Mouse (Mus musculus) E14TG2a.4 (cell line): ENCODE data around the gene Zmat3.

Source experiments
- H3K27me3 ChIP-seq: 2 replicates; pipeline ENCODE4 v1.6.1; 2014; ENCODE audit warnings: low read length, control low read depth; ENCODE audit not compliant: insufficient read depth
- H3K36me3 ChIP-seq: 2 replicates; pipeline ENCODE4 v1.6.1; 2014; ENCODE audit warnings: low read length, control low read depth; ENCODE audit not compliant: insufficient read depth
- H3K4me1 ChIP-seq: replicated peaks from 2 replicates; pipeline ENCODE4 v1.6.1; 2014; ENCODE audit warnings: low read depth, low read length, control low read depth
- H3K4me3 ChIP-seq: replicated peaks from 2 replicates; pipeline ENCODE4 v1.5.1; 2014; ENCODE audit warnings: mild to moderate bottlenecking, low read length
- H3K9me3 ChIP-seq: 2 replicates; pipeline ENCODE4 v1.6.1; 2014; ENCODE audit warnings: low read length, control low read depth
- CTCF ChIP-seq: conservative IDR thresholded peaks from 2 replicates; pipeline ENCODE4 v1.5.1; 2014; ENCODE audit warnings: low read length
- NANOG ChIP-seq: IDR thresholded peaks from 2 replicates; pipeline ENCODE4 v1.6.1; 2014; ENCODE audit warnings: borderline replicate concordance, low read length, mixed read lengths
- POU5F1 ChIP-seq: IDR thresholded peaks from 2 replicates; pipeline ENCODE4 v1.6.1; 2014; ENCODE audit warnings: low read length, borderline replicate concordance

Gene Zmat3

DNA sequence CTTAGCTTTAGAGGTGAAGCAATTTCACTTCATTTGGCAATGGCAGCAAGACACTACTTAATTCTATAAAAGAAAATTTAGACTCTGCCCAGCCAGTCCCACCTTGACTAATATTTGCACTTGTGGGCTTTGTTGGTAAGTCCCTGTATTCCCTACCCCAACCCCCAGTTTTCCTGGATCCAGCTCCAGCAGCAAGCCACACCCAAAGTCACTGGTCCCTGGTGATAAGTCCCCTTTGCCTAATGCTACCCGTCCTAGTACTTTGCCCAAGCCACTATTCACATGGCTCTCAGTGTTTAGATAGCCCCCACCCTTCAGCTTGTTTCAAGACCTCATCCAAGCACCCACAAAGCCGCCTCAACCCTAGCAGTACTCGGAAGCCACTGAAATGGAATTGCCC is 15.7 kb upstream of the Zmat3 start:
- Histone ChIP-seq H3K9me3 (no peaks in the 10 kb centered on the region), H3K4me1 (0 out of 2 replicates have a peak, but pooled peaks cover 2% of the 10 kb centered on the region), H3K27me3 (peaks cover 5% of the 10 kb centered on the region; the same call in 1 of the 2 replicates), H3K4me3 (no peak overlapping the region), H3K36me3 (no peaks in the 10 kb centered on the region)
- TF ChIP-seq POU5F1: no peak

- Histone ChIP-seq H3K4me1 (0 out of 2 replicates have a peak, but pooled peaks cover 2% of the 10 kb centered on the region), H3K9me3 (no peaks in the 10 kb centered on the region), H3K27me3 (no peaks in the 10 kb centered on the region), H3K4me3 (no peak overlapping the region), H3K36me3 (no peaks in the 10 kb centered on the region)
- no peak for TF ChIP-seq NANOG
- peak; percentile 47 for TF ChIP-seq CTCF
These were observed 14.1 kb upstream of the Zmat3 start for GRCm38 (mm10) chr3:32379891-32380290.

DNA sequence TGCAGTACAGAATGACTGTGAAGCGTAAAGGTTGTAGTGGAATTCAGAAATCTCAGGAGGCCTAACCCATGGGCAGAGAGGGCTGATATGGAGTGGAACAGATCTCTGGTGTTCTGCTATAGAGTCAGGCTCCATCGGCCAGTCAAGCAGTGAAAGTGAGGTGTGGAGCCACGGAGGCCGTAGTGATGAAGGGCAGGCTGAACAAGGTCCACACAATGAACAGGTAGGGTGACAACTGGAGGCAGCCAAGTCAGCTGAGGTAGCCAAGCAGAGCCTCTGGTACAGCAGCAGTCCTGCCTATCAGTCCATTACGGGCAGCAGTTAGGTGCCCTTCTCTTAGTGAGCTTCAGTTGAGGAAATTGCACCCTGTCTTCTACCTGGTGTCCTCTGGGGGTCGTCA is 7.4 kb upstream of the Zmat3 start:
- Histone ChIP-seq H3K36me3 (no peaks in the 10 kb centered on the region), H3K4me1 (peaks cover 2% of the 10 kb centered on the region; the same call in 1 of the 2 replicates), H3K9me3 (no peaks in the 10 kb centered on the region), H3K27me3 (0 out of 2 replicates have a peak, but pooled peaks cover 2% of the 10 kb centered on the region), H3K4me3 (no peak overlapping the region)
- TF ChIP-seq CTCF (no peak), POU5F1 (no peak), NANOG (no peak)

GRCm38 (mm10) chr3:32372470-32372869 is 6.7 kb upstream of the Zmat3 start:
- TF ChIP-seq CTCF (no peak), NANOG (no peak), POU5F1 (no peak)
- H3K4me1 ChIP-seq: peaks cover 8% of the 10 kb centered on the region; the same call in 1 of the 2 replicates
- H3K9me3 ChIP-seq: no peaks in the 10 kb centered on the region

DNA sequence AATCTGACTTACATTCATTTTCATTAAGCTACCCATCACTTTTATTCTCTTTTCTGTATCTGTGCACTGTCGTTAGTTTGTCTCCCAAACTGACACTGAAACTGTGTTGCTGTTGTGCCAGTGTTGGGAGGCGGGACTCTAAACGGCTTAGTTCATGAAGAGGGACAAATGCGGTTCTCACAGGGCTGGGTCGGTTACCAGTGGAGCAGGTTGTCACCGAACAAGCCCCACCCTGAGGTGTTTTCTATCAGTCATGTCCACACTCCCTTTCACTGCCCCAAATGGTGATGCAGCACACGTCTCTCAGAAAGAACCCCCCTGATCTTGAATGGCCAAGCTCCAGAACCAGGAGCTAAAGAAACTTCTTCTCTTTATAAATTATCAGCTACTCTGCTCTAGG is 6.1 kb upstream of the Zmat3 start:
- Histone ChIP-seq H3K27me3 (peaks cover 9% of the 10 kb centered on the region), H3K4me1 (peaks cover 9% of the 10 kb centered on the region; the same call in 1 of the 2 replicates), H3K9me3 (no peaks in the 10 kb centered on the region), H3K4me3 (no peak overlapping the region), H3K36me3 (no peaks in the 10 kb centered on the region)
- TF ChIP-seq NANOG (no peak), CTCF (no peak), POU5F1 (no peak)

More at GRCm38 (mm10) chr3:32372470-32372869, 6.7 kb upstream of the Zmat3 start:
- no peaks in the 10 kb centered on the region for H3K36me3 ChIP-seq
- H3K27me3 ChIP-seq: peaks cover 6% of the 10 kb centered on the region; the same call in 1 of the 2 replicates
- no peak overlapping the region for H3K4me3 ChIP-seq

GRCm38 (mm10) chr3:32367516-32367915 is 1.7 kb upstream of the Zmat3 start:
- peaks cover 22% of the 10 kb centered on the region for H3K27me3 ChIP-seq
- peaks cover 9% of the 10 kb centered on the region for H3K36me3 ChIP-seq
- H3K9me3 ChIP-seq: no peaks in the 10 kb centered on the region
- TF ChIP-seq POU5F1: no peak
- TF ChIP-seq CTCF: no peak
- TF ChIP-seq NANOG: no peak
- no peak overlapping the region for H3K4me3 ChIP-seq
- H3K4me1 ChIP-seq: peaks cover 40% of the 10 kb centered on the region

GRCm38 (mm10) chr3:32366246-32366734 is 476 bp upstream of the Zmat3 start:
- Histone ChIP-seq H3K27me3 (peaks cover 22% of the 10 kb centered on the region), H3K4me1 (peaks cover 52% of the 10 kb centered on the region), H3K9me3 (no peaks in the 10 kb centered on the region), H3K36me3 (peaks cover 16% of the 10 kb centered on the region), H3K4me3 (peak overlapping the region; percentile 94)
- no peak for TF ChIP-seq POU5F1
- TF ChIP-seq CTCF: no peak
- no peak for TF ChIP-seq NANOG

DNA sequence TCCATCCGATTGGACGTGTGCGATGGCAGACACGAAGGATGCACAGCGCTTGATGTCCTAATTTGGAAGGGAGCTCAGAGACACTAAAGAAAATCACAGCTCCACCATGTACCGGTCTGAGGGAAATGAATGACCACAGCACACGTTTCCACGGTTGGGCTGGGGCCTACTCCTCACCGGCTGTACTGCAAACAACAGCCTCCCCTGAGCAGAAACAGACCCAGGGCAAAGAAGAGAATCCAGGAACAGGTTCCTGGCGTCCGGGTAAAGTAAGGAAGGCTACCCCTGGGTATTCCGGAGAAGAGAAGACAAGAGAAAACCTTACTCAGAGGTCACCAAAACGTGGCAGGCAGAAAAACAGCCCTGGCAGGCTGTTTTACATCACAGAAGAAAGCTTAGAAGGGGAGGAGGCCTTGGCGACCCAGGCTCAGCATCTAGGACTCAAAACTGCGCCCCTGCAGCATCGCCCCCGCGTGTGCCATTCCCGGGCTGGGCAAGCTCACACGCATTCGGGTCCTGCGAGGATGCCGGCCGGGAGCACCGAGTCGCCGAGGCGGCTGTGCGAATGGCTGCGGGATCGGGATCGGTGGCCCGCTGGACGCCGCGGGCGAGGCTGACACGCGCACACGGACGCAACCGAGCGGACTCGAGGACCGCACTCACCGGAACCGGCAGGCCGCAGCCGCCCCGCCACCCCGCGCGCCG is 821 bp downstream of the Zmat3 start:
- TF ChIP-seq POU5F1 (no peak; the same call in 1 of the 2 replicates), NANOG (no peak), CTCF (no peak)
- H3K9me3 ChIP-seq: no peaks in the 10 kb centered on the region
- H3K27me3 ChIP-seq: peaks cover 22% of the 10 kb centered on the region

GRCm38 (mm10) chr3:32364195-32364594 is 1.6 kb downstream of the Zmat3 start:
- TF ChIP-seq POU5F1: no peak
- TF ChIP-seq NANOG: no peak
- TF ChIP-seq CTCF: no peak
- peaks cover 22% of the 10 kb centered on the region for H3K27me3 ChIP-seq
- peaks cover 28% of the 10 kb centered on the region for H3K36me3 ChIP-seq
- H3K4me1 ChIP-seq: peaks cover 64% of the 10 kb centered on the region
- H3K4me3 ChIP-seq: peak overlapping the region; percentile 94
- no peaks in the 10 kb centered on the region for H3K9me3 ChIP-seq

More for the DNA sequence above, 821 bp downstream of the Zmat3 start:
- peak overlapping the region; percentile 94 for H3K4me3 ChIP-seq
- H3K36me3 ChIP-seq: peaks cover 24% of the 10 kb centered on the region
- peaks cover 64% of the 10 kb centered on the region for H3K4me1 ChIP-seq
